Mouse (Mus musculus): ENCODE measurements around the gene Tnfrsf13b.

GRCm38 (mm10) chr11:61145551-61145950 lies 19.0 kb downstream of the Tnfrsf13b start:
- TF ChIP-seq CTCF (conservative IDR thresholded peaks at IDR 0.05; ENCODE audit: low read length) (no peak), POU5F1 (IDR thresholded peaks at IDR 0.05; ENCODE audit: borderline replicate concordance, low read length) (no peak)

Measured in E14TG2a.4 (cell line).